Mouse (Mus musculus) heart, adult 2 months (tissue): ENCODE measurements at regions not wholly inside any gene's neighbourhood (a gene's known extent, or its start where the extent isn't known, plus 50 kb on each side); places are given as distances from the start of the nearest gene placed in this dataset.

Experiments used
- CTCF ChIP-seq: fragments of 200-600 bp; IDR thresholded peaks from 2 replicates; pipeline ENCODE4 v1.8.1; 2022; ENCODE audit warnings: antibody characterized with exemption, mild to moderate bottlenecking, moderate library complexity
- EP300 ChIP-seq: fragments of 200-500 bp; IDR thresholded peaks from 2 replicates; pipeline ENCODE4 v1.6.1; 2011; ENCODE audit warnings: low read depth, low read length, control low read depth; ENCODE audit not compliant: insufficient read depth
- POLR2A ChIP-seq: fragments of 200-500 bp; IDR thresholded peaks from 2 replicates; pipeline ENCODE4 v1.6.1; 2011; ENCODE audit warnings: mild to moderate bottlenecking, low read depth, low read length, control low read depth; ENCODE audit not compliant: insufficient read depth

GRCm38 (mm10) chr3:22705673-22706072, 629.2 kb downstream of the Tbl1xr1 start:
- TF ChIP-seq CTCF (no peak), POLR2A (no peak), EP300 (no peak)
